Mouse (Mus musculus) stomach, postnatal 0 days (tissue): Measurements from ENCODE around the gene Trim25. TPM values are rescaled to one million over a fixed set of nuclear protein-coding genes. Genes with fewer than 3 reads are reported as not detected.
A peak's percentile ranks its signal among the peaks of the same experiment; 100 is the strongest.

Source experiments
- ATAC-seq: fragments of 200-750 bp; cut with Nextera tagmentation; 2 replicates; pipeline ENCODE4 v1.8.0; 2017; ENCODE audit not compliant: low FRiP score, low TSS enrichment
- DNase-seq: peaks from one replicate; pipeline ENCODE4 v3.0.0-alpha.2; 2016; ENCODE audit warnings: low spot score
- H3K27ac ChIP-seq: fragments of 300-500 bp; sonication (generic); replicated peaks from 2 replicates; pipeline ENCODE4 v1.5.1; 2014; ENCODE audit warnings: mild to moderate bottlenecking, control low read depth
- H3K27me3 ChIP-seq: fragments of 300-500 bp; sonication (generic); 2 replicates; pipeline ENCODE4 v1.6.1; 2014; ENCODE audit warnings: low read length; ENCODE audit not compliant: control insufficient read depth, insufficient read depth
- H3K36me3 ChIP-seq: fragments of 300-500 bp; sonication (generic); 2 replicates; pipeline ENCODE4 v1.6.1; 2014; ENCODE audit warnings: low read length, mixed read lengths; ENCODE audit not compliant: control insufficient read depth, insufficient read depth
- H3K4me1 ChIP-seq: fragments of 300-500 bp; sonication (generic); replicated peaks from 2 replicates; pipeline ENCODE4 v1.6.1; 2014; ENCODE audit warnings: antibody characterized with exemption; ENCODE audit not compliant: control insufficient read depth, insufficient read depth
- H3K4me2 ChIP-seq: fragments of 300-500 bp; sonication (generic); replicated peaks from 2 replicates; pipeline ENCODE4 v1.6.1; 2014; ENCODE audit warnings: low read depth, mild to moderate bottlenecking, control low read depth, moderate library complexity
- H3K4me3 ChIP-seq: fragments of 300-500 bp; sonication (generic); 2 replicates; pipeline ENCODE4 v1.5.1; 2014; ENCODE audit warnings: low read depth, low read length, control low read depth
- H3K9ac ChIP-seq: fragments of 300-500 bp; sonication (generic); 2 replicates; pipeline ENCODE4 v1.6.1; 2014; ENCODE audit warnings: mild to moderate bottlenecking, low read length, control low read depth, mixed read lengths
- H3K9me3 ChIP-seq: fragments of 300-500 bp; sonication (generic); 2 replicates; pipeline ENCODE4 v1.6.1; 2016; ENCODE audit warnings: low read length; ENCODE audit not compliant: control insufficient read depth
- CTCF ChIP-seq: IDR thresholded peaks from 2 replicates; pipeline ENCODE4 v1.5.1; 2016; ENCODE audit warnings: antibody characterized with exemption, low read depth, mild to moderate bottlenecking, moderate library complexity
- EP300 ChIP-seq: optimal IDR thresholded peaks from 2 replicates; pipeline ENCODE3; 2016; ENCODE audit warnings: antibody characterized with exemption
- WGBS: fragments of 180-500 bp; shearing (Covaris S2); extraction: QIAGEN DNeasy Blood & Tissue Kit; methylation state at CpG from one replicate; pipeline ENCODE4 v1.1.7; 2014; 5-methylcytosine and 5-hydroxymethylcytosine counted together
- polyA plus RNA-seq: library from polyadenylated mRNA; unstranded; fragments of >200 nt; fragmentation: Nextera tagmentation; extraction: Ambion mirVana; gene quantifications from 2 replicates; pipeline ENCODE4 v1.2.1, GENCODE M21; 2015

The Trim25 gene
- polyA plus RNA-seq, 1 experiment from 2014 or later: 29.5 TPM

GRCm38 (mm10) chr11:89025603-89026002 is 26.4 kb downstream of the Trim25 start:
- peak overlapping the region; percentile 49; the same call in 1 of the 2 replicates for H3K27ac ChIP-seq
- H3K9ac ChIP-seq: no peak overlapping the region
- no peak overlapping the region for H3K4me3 ChIP-seq
- no peaks in the 10 kb centered on the region for H3K4me1 ChIP-seq
- no peak for DNase-seq
- no peaks in the 10 kb centered on the region for H3K36me3 ChIP-seq
- no peaks in the 10 kb centered on the region for H3K9me3 ChIP-seq
- no peak overlapping the region for H3K4me2 ChIP-seq
- no peak for TF ChIP-seq CTCF
- no peak for TF ChIP-seq EP300
- H3K27me3 ChIP-seq: no peaks in the 10 kb centered on the region
- no peak for ATAC-seq
- 83% methylated on average over 3 of the region's 3 CpGs for WGBS

GRCm38 (mm10) chr11:89026117-89026516 is 26.9 kb downstream of the Trim25 start:
- H3K9ac ChIP-seq: no peak overlapping the region
- H3K9me3 ChIP-seq: no peaks in the 10 kb centered on the region
- H3K4me3 ChIP-seq: no peak overlapping the region
- DNase-seq (no peak), ATAC-seq (no peak)
- TF ChIP-seq CTCF (no peak), EP300 (no peak)
- H3K36me3 ChIP-seq: no peaks in the 10 kb centered on the region
- H3K27me3 ChIP-seq: no peaks in the 10 kb centered on the region
- 93% methylated on average over 3 of the region's 3 CpGs for WGBS
- no peak overlapping the region for H3K4me2 ChIP-seq
- H3K4me1 ChIP-seq: no peaks in the 10 kb centered on the region
- H3K27ac ChIP-seq: peak overlapping the region; percentile 49; the same call in 1 of the 2 replicates

- H3K4me3 ChIP-seq: no peak overlapping the region
- peak; percentile 41 for ATAC-seq
- H3K36me3 ChIP-seq: no peaks in the 10 kb centered on the region
- WGBS: 37% methylated on average over 10 of the region's 10 CpGs
- H3K27ac ChIP-seq: peak overlapping the region; percentile 65
- no peak overlapping the region for H3K4me2 ChIP-seq
- no peak for TF ChIP-seq EP300
- no peak for TF ChIP-seq CTCF
- peak; percentile 80 for DNase-seq
- no peaks in the 10 kb centered on the region for H3K27me3 ChIP-seq
- H3K9ac ChIP-seq: no peak overlapping the region
- no peaks in the 10 kb centered on the region for H3K9me3 ChIP-seq
- H3K4me1 ChIP-seq: no peaks in the 10 kb centered on the region
Measured at GRCm38 (mm10) chr11:89027955-89028361, 28.8 kb downstream of the Trim25 start.

- H3K27me3 ChIP-seq: no peaks in the 10 kb centered on the region
- H3K36me3 ChIP-seq: no peaks in the 10 kb centered on the region
- no peaks in the 10 kb centered on the region for H3K9me3 ChIP-seq
- peak; percentile 42 for DNase-seq
- no peak overlapping the region for H3K4me3 ChIP-seq
- ATAC-seq: no peak
- H3K9ac ChIP-seq: no peak overlapping the region
- no peaks in the 10 kb centered on the region for H3K4me1 ChIP-seq
- H3K4me2 ChIP-seq: no peak overlapping the region
- H3K27ac ChIP-seq: peak overlapping the region; percentile 65
- TF ChIP-seq EP300 (no peak), CTCF (no peak)
- 48% methylated on average over 10 of the region's 10 CpGs for WGBS
Measured at GRCm38 (mm10) chr11:89028871-89029405, 29.8 kb downstream of the Trim25 start.

- 78% methylated on average over 6 of the region's 6 CpGs for WGBS
- ATAC-seq (no peak), DNase-seq (no peak)
- Histone ChIP-seq H3K4me1 (no peaks in the 10 kb centered on the region), H3K9me3 (no peaks in the 10 kb centered on the region), H3K27me3 (no peaks in the 10 kb centered on the region), H3K4me2 (no peak overlapping the region), H3K36me3 (no peaks in the 10 kb centered on the region), H3K9ac (no peak overlapping the region), H3K4me3 (no peak overlapping the region), H3K27ac (no peak overlapping the region)
- TF ChIP-seq EP300 (no peak), CTCF (no peak)
Measured at GRCm38 (mm10) chr11:89030552-89030951, 31.4 kb downstream of the Trim25 start.

GRCm38 (mm10) chr11:89031189-89031588 is 32.0 kb downstream of the Trim25 start:
- TF ChIP-seq EP300 (no peak), CTCF (no peak)
- 39% methylated on average over 1 of the region's 1 CpGs for WGBS
- Histone ChIP-seq H3K36me3 (no peaks in the 10 kb centered on the region), H3K27ac (no peak overlapping the region), H3K9ac (no peak overlapping the region), H3K4me1 (no peaks in the 10 kb centered on the region), H3K9me3 (no peaks in the 10 kb centered on the region), H3K27me3 (no peaks in the 10 kb centered on the region), H3K4me3 (no peak overlapping the region), H3K4me2 (no peak overlapping the region)
- peak; percentile 77 for ATAC-seq
- DNase-seq: peak; percentile 39
